Mouse (Mus musculus) adrenal gland, adult 18-20 months (tissue): ENCODE results near the gene Tmem185b. TPM values are rescaled to one million over a fixed set of nuclear protein-coding genes. Genes with fewer than 3 reads are reported as not detected.

Experiments used
- DNase-seq, 2 experiments: peaks; one replicate each; pipeline ENCODE4 v3.0.0; 2021 to 2022; ENCODE audit warnings: low spot score in 2 of 2
- total RNA-seq, 2 experiments: library from RNA; stranded (reverse); gene quantifications; 1 replicate in 1 of 2; 2 replicates in 1 of 2; pipeline ENCODE4 v1.2.3; 2021

Gene Tmem185b
- total RNA-seq, 2 experiments from 2014 or later: 24.9 to 29.0 TPM

GRCm38 (mm10) chr1:119502729-119503128, 23.2 kb upstream of the Tmem185b start:
- no peak for DNase-seq

GRCm38 (mm10) chr1:119503181-119503580, 22.8 kb upstream of the Tmem185b start:
- DNase-seq: no peak

- DNase-seq: no peak
These were observed 22.2 kb upstream of the Tmem185b start for GRCm38 (mm10) chr1:119503808-119504207.

- peak; percentile 91 to 92 for DNase-seq
These were observed 21.5 kb upstream of the Tmem185b start, which contains the start of gene Ralb for GRCm38 (mm10) chr1:119504260-119505062. Ralb (minus strand) TSS chr1:119504794.

DNA sequence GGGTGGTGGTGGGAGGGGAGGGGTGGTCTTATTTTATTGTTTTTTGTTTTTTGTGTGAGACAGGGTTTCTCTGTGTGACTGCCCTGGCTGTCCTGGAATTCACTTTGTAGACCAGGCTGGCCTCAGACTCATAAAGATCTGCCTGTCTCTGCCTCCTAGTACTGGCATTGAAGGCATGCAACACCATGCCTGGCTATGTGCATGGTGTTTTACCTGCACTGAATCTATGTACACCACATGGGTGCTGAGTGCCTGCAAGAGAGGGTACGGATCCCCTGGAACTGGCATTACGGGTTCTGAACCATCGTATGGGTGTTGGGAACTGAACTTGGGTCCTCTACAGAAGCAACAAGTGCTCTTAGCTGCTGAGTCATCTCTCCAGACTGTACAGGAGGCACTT, 20.0 kb upstream of the Tmem185b start:
- no peak for DNase-seq

DNA sequence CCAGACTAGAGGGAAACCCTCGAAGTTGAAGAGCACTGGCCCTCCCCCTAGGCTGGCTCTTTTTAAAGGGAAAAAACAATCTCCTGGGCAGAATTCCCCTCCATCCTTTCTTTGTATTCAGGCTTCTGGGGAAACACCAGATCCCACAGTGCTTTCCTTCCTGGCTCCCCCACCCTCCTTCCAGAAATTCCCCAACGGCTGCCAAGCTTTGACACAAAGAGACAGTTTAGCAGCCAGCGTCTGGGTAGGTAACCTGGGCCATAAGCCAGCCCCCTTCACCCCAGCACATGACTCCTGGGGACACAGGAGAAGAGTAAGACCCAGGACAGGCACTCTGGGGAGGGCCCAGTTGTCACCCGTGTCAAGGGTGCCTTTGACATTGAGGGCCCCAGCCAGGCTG, 17.4 kb upstream of the Tmem185b start:
- DNase-seq: no peak

DNA sequence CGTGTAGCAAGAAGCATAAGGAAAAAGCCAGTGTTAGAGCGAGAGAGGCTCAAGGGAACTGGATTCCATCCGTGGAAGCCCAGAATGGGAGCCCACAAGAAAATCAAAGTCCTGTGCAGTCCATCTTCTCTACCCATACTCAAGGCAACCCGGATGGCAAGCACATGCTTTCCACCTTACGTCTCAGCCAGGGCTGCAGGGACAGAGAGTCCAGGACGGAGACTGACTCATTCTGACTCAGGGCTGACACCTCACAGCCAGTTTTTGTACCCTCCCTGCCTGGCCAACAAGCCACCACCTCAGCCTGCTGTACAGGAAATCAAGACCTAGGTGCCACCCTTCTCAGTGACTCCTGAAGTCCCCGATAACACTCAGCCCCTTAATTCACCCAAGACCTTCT, 16.5 kb upstream of the Tmem185b start:
- DNase-seq: peak in 1 of 2 experiments; percentile 44

- no peak for DNase-seq
These were observed 15.6 kb upstream of the Tmem185b start for GRCm38 (mm10) chr1:119510409-119510808.

GRCm38 (mm10) chr1:119510857-119511256, 15.1 kb upstream of the Tmem185b start:
- DNase-seq: no peak

DNA sequence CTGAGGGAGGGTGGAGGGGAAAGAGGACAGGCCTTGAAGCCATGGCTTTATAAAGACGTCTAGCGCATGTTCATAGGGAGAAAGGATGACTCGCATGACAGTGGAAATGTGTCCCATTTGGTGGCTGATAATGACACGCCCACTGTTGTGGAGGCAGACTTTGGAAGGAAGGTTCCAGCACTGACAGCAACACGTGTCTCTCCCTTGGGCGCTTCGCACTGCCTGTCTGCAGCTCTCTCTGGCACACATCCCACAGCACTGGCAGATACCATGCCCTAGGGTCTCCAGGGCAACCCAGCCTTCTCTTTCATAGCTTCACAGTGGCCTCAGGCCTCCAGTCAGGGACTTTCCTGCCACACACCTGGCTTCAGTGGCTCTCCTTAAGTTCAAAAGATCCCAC, 7.9 kb upstream of the Tmem185b start:
- DNase-seq: no peak

DNA sequence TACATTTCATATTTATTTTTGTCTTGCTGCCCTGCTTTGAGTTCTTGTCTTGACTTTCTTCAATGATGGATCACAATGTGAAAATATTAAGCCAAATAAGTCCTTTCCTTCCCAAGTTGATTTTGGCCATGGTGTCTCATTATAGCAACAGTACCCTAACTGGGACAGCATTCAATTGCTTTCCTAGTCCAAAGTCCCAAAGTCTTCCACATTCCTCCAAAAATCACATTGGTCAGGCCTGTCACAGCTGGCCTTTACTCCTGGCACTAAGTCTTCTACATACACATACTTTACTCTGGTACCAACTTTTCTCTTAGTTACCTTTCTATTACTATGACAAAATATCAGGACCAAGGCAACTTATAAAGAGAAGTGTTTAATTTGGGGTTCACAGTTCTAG, 7.2 kb upstream of the Tmem185b start:
- DNase-seq: no peak

DNA sequence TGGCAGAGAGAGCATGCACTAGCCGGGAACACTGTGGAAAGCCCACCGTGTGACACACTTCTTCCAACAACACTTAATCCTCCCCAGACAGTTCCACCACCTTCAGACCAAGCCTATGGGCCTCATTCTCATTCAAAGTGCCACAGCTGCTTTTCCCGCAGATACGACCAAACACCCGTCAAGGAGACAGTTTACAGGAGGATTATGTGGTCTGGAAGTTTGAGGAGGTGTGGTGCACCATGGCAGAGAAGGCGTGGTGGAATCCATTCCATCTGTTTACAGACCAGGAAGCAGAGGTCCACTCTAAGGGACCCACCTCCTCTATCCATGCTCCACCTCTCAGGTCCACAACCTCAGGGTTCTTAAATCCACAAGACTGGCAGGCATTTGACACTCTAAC, 6.7 kb upstream of the Tmem185b start:
- DNase-seq: no peak

DNA sequence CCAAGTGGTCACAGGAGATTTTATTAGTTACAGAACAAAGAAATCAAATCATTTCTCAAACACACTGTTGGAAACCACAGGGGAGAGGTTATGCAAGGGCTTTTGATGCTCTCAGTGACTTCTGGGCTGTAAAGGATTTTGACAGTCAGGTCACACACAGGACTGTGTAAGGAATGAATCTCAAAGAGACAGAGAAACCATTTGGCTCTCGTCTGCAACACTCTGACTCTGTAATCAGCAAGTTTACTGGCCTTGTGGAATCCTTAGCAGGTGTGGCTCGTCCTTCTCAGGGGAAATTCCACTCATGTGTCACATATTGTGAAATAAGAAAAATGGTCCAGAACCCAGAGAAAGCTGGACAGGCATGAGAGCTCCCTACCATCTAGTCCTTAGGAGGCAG, 4.9 kb upstream of the Tmem185b start:
- DNase-seq: no peak

DNA sequence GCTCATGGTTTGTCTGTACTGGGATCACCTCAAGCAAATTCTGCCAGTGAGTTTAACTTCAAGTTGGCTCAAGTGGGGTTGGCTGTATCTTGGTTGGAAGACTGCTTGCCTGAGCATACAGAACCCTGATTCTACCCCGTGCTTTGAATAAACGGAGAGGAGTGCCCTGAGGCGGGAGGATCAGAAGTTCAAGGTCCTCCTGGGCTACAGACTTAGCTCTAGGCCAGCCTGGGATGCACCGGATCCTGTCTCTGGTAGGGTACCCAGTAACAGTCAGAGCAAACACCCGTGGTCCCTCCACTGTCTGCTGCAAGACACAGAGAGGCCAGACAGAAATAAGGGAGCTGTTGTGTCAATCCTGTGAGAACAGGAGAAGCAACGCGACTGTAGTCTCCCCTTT, 4.3 kb upstream of the Tmem185b start:
- no peak for DNase-seq

DNA sequence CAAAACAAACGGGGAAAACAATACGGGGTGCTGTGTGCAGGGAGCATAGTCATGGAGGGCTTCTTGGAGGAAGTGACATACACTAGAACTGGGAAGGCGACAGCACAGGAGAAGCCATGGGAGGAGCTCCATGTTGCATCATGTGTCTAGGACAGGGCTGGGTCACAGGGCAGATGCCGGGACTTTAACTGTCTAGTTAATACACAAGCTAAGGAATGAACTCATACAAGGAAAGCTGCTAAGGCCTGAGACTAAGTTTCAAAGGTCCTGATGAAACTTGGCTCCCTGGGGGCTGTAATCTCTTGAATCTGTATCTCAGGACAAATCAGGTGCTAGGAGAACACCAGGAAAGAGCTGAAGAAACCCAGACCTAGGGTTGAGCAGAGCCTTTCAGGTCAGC, 3.2 kb upstream of the Tmem185b start:
- no peak for DNase-seq

DNA sequence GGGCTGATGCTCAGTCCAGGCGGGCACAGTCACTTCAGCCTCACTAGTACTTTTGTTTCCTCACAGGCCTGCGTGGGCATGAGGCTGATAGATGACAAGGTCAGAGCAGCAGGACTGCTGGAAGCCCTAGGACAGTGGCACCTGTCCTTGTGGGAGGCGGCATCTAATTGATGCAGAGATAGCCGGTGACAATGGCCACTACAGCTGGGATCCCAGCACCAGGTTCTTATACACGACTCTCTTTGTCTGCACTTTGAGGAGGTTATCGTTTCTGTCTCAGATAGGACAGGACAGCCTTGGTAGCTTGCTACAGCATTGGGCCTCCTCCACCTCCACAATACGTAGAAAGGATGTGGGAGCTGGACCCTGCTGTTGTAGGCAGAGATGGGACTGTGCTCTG, 2.6 kb upstream of the Tmem185b start:
- DNase-seq: no peak

DNA sequence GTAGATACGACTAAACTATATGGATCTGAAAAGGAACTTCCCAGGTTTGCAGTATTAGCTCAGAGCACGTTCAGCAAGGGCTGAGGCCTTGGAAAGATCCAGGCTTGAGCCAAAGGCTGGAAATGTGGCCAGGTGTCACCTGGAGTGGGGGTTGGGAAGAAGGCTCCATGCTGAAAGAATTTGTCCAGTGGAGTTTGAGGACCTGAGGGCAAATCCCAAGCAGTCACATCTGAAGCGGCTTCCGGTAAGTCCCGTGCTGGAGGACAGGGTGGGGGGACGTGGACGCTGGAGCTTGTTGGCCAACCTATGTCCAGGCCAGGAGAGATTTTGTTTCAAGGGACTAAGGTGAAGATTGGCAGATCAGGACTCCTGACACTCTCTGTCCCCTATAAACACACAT, 2.1 kb upstream of the Tmem185b start:
- DNase-seq: no peak

- DNase-seq: no peak
These were observed 936 bp upstream of the Tmem185b start for GRCm38 (mm10) chr1:119525004-119525444.

- DNase-seq: no peak
These were observed 5.0 kb downstream of the Tmem185b start for GRCm38 (mm10) chr1:119530941-119531340.

DNA sequence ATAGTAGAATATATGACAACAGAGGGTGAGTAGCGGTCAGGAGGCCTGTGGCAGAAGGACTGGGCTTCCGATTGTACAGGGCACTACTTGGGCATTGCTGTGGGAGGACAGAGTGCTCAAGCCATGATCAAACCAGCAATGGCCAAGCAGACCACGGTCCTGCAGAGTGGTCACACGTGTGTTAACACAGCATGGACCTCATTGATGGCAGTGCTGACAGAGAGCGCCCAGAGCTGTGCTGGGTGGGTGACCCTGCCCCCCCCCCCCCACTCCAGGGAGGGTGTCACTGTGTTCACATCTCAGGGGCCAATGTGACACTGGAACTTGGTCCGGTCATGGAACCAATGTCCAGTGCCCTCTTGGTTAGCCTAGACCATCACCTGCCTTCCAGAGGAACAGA, 6.2 kb downstream of the Tmem185b start:
- no peak for DNase-seq

DNA sequence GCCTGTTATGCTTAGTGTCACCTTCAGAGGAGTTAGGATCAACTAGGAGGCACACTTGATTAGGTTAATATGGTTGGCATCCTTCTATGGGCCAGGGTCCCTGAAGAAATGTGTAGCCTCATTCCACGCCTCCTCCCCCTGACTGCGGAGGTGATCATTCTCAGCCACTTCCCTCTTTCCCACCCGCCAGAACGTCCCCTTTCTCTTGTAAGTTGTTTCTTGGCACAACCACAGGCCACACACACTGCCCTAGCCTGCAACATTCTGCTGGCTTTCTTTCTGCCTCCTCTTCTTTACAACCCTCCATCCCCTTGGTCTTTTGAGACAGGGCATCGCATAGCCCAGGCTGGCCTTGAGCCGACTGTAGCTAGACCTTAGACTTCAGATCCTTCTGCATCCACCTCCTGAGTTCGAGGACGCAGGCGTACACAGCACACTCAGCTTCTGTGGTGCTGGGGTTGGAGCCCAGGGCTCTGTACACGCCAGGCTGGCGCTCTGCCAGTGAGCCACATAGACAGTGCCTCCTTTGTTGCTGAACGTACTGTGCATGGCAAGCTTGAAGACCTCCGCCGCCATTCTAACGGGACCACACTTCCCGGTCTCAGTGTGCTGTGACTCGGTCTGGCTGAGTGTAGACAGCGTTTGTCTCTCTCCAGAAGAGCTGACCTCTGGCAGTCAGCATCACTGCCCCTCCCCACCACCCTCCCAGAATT, 7.3 kb downstream of the Tmem185b start:
- no peak for DNase-seq

DNA sequence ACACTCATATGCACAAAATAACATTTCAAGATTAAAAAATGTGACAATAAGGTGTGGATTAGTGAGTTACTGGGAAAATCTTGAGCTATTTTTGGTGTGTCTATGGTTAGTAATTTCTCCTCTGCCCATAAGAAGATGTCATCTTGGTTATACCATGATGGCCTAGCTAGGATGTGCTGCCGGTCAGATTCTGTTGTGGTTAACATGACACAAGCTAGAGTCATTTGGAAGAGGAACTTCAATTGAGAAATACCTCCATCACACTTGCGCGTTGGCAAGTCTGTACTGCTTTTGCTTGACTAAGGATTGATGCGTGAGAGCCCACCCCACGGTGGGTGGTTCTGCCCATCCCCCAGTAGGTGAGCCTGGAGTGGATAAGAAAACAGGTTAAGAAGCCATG, 8.4 kb downstream of the Tmem185b start:
- DNase-seq: no peak

- no peak for DNase-seq
These were observed 10.2 kb downstream of the Tmem185b start for GRCm38 (mm10) chr1:119536122-119536521.
